Mouse (Mus musculus) megakaryocyte progenitor cell, adult 5-6 weeks (primary cell): ENCODE data around the gene Glrp1. TPM values are rescaled to one million over a fixed set of nuclear protein-coding genes. Genes with fewer than 3 reads are reported as not detected.

Experiments
- ATAC-seq: replicated peaks from 2 replicates; pipeline ENCODE4 v1.8.0; 2016; ENCODE audit warnings: mild to moderate bottlenecking, moderate TSS enrichment, inconsistent platforms; ENCODE audit not compliant: poor library complexity
- total RNA-seq, 2 experiments: library from RNA; stranded (forward) in 1 of 2; stranded (reverse) in 1 of 2; fragments of 157-497, 149-512 nt in 1 of 2; fragments of 200-1000 nt in 1 of 2; gene quantifications; 2 replicates each; pipeline versions ENCODE4 v1.2.3 to v1.2.4; 2015 to 2017

Glrp1 gene
- total RNA-seq (2015) = 1.8 and 3.0 TPM in 2 replicates
- total RNA-seq (2017) = 1.3 TPM in 2 replicates

DNA sequence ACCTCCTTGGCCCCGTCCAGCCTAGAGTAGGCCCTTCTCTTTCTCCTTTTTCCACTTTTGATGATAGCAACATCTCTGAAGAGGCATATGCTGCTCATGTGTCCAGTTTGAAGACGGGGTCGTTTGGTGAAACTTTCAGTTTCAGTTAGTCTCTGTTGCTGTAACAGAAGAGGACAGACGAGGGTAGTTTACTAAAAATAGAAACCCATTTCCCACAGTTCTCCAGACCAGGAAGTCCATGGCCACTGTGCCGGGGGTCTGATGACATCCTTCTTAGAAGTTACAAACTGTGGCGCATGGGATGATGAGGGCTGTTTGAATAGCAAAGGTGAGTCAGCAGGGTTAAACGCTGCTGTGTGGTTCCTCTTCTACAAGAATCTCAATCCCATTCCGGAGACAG is at the start of gene Glrp1:
Glrp1 (minus strand) TSS at position 278 of the 400 bp plus-strand sequence.
- ATAC-seq = peak; percentile 93

DNA sequence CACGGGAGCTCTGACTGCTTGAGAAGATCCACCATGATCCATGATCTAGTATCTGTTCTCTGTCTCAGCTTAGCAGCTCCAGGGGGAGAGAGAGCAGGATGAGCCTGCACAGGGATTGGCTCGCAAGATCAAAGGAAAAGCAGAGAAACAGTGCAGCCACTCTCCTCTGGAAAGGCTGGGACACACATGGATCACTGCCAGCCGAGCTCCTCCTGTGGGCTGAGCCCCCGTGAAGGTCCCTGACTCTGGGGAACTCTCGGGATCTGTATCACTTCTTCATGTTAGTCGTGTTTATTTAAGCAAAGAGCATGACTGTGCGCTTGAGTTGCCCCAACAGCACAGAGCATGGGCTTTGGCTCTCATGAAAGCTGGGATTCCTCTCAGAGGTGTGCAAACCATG is 49.4 kb upstream of the Glrp1 start:
- ATAC-seq = no peak

DNA sequence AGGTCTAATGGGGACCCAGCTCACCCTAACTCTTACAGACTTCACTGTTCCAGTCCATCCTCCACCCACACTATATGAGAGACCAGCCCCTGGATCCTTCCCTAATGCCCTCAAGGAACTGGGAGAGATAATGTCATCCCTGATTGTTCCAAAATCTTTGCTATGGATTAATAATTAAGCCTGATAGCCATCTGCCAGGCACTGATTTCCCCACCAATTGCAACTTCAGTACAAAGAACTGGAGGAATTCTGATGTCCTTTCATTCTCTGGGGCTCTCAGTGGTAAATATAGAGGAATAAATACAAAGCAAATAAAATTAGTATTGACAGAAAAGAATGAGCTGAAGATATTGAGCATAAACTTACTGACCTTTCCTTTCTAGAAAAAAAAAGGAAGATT is 48.9 kb upstream of the Glrp1 start:
- ATAC-seq = no peak

DNA sequence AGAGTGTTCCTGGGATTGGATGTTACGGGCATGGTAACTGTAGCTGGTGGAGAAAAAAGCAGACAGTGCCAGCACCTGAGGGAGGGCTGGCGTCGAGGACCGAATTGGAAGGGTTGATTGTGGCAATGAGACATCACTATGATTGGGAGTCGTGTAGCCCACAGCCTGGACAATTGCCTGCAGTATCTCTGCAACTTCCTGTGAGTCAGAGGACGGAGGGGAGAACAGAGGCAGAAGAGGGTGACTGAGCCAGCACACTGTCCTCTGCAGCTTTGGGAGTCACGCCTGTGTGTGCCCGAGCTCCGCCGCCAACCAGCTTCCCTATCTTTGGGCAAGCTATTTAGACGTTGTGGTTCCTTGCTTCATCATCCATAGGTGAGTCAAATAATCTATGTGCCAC is 46.5 kb upstream of the Glrp1 start:
- ATAC-seq = peak; percentile 49

DNA sequence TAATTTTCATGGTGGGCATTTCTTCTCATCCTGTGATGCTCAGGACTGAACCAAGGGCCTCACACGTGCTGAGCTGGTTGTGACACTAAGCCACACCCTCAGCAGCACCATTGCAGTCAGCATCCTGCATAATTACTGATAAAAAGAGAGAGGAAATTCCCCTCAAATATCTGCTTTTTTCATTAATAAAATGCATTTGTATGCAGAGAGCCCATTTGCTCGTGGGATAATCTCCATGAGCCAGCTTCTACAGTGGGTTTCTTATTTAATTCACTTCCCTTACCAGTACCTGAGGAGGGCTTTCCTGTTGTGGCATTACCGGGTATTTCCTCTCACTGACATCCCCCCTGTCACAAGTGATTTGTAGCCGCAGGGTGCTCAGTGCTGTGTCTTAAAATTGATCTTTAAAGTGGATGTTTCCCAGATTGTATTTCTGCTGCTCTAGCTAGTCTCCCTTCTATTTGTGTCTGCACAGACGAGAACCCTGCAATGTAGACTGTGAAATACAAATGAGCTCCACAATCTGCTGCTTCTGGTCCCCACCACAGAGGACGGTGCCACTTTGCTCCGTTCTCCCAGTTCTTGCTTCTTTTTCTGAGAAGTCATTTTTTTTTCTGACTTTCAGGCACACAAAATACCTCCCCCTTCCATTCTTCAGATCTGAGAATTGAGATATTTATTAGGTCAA is 43.8 kb upstream of the Glrp1 start:
- ATAC-seq = peak; percentile 65

DNA sequence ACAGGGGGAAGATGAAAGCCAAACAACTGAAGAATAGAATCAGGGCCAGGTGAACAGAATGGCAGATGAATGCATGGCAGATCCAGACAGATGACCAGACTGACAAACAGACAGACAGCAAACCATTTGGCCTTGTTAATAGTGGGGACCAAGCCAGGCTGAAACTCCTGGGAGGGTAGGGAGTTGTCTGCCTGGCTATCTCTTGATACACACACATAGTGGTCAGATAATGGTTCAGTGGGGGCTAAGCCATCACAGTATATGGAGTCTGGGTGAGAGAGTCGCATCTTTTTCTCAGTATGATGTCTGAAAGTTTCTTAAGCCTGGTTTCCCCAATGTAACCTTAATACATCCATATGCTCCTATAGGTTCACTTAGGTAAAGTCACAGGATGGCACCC is 39.4 kb upstream of the Glrp1 start:
- ATAC-seq = peak; percentile 17; the same call in 1 of the 2 replicates

DNA sequence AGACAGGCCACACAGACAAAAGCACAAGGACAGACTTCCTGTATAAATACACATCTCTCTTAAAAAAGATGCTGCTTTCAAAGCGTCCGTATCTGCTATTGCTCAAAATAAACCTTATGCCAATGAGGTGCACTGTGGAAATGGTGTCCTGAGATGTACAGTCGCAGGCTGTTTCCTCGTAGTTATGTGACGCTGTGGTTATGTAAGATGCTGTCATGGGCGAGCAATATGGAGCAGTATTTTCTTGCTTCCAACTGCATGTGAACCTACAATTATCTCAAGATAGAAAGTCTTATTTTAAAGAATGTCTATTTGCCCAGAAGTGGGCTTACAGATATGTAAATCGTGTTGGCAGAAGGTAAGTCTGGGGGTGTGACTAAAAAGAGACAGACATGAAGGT is 37.3 kb upstream of the Glrp1 start:
- ATAC-seq = no peak

DNA sequence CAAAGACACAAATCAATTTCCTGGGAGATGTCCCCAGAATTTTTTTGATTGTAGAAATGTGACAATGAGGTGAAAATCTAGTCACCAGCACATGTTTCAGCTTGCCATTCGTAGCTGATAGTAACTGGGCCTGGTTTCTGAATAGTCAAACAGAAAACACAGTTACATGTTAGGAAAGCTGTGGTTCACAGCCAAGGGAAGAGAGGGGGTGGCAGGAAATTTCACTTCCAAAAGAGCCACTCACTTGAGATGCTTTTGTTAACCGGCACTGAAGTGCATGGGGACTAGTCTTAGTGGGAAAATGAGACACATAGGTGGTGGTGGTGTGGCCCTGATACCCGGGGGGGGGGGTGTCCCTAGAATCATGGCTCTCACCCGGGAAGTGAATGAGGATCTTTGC is 33.7 kb upstream of the Glrp1 start:
- no peak for ATAC-seq

DNA sequence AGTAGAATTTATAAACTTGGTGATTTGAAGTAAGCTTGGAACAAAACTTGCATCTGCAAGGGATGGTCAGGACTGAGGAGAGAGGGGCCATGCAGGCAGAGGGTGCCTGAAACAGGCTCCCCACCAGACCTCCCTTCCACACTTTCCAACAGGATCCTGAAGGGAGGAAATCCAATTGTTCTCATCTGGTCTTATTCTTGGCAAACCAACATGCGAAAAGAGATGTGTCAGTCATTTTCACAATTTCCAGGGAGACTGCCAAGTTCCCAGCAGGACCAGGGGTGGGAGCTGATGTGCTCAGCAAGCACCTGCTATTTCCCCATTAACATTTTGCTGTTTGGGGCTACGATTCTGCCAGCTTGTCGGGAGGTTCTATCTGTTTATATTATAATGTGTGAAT is 30.0 kb upstream of the Glrp1 start:
- ATAC-seq = no peak

DNA sequence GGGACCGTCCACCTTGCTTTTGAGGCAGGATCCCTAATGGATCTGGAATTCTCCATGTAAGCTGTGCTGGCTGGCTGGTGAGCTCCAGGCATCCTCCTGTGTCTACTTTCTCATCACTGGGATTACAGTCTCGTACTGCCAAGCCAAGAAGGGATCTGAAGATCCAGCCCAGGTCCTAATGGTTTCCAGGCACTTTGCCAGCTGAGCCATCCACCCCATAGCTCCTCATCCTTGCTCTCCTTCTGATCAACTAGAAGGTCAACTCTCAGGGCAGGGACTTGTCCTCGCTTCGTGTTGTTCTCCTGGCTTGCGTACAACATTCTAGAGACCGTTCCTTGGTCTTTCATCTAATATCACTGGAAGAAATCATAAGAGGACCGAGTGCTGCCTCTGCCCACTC is 29.4 kb upstream of the Glrp1 start:
- no peak for ATAC-seq

DNA sequence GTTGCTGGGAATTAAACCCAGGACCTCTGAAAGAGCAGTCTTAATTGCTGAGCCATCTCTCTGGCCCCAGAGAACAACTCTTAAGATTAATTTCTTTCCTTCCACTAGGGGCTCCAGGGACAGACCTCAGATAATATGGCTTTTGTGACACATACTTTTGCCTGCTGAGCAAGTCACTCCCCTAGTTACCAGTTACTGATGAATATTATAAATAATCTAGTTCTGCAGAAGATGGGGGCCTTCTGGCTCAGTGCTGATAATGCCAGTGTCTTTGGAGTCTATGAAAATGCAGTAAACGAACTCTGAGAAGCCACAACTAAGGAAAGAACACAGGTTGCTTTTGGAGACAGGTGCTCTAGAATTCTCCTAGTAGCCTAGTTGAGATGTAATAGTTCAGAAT is 26.4 kb upstream of the Glrp1 start:
- peak; percentile 70 for ATAC-seq

DNA sequence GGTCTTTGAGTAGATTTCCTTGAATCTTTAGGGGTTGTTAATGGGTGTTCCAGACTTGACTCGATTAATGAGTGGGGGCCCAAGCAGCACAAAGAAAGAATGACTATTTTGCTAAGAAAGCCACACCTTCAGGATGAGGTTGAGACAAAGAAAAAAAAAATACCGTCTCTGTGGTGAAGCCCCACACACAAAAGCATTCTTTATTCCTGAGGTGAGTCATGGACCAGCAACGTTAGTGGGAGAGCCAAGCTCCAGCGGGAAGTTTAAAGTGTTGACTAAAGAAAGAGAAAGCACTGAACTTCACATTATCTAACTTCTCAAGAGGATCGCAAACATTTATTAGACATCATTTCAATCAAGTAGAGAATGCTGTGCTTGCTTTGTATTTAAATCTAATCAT is 24.2 kb upstream of the Glrp1 start:
- ATAC-seq = no peak

DNA sequence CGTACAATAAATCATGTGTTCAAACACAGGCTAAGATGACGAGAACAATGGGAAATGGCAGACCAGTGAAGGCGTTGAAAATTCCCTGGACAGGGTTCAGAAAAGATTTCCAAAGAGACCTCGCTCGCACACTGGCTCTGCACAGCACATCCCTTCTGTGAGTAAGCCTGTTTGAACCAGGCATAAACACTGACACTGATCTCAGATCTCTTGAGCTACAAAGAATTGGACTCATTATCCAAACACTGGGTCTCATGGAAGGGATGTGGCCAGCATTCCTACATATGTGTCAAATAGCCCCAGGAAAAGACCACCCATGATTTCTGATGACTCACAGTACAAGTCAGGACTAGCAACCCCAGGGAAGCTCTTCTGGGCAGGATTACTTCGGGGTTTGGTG is 16.3 kb upstream of the Glrp1 start:
- ATAC-seq = no peak

DNA sequence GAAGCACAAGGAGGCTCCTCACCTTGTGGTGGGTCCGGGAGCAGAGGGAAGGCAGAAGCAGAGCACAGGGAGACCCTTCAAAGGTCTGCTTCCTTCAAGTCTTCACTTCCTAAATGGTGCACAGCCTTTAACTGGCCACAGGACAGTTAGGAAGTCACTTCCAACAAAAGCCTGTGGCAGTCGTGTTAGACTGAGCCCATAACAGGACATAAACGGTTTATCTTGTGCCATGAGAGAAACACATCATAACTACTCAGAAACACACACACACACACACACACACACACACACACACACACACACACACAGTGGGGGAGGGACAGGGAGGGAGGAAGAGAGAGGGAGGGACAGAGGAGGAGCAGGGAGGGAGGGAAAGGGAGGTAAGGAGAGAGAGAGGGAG is 15.8 kb upstream of the Glrp1 start:
- ATAC-seq = no peak

DNA sequence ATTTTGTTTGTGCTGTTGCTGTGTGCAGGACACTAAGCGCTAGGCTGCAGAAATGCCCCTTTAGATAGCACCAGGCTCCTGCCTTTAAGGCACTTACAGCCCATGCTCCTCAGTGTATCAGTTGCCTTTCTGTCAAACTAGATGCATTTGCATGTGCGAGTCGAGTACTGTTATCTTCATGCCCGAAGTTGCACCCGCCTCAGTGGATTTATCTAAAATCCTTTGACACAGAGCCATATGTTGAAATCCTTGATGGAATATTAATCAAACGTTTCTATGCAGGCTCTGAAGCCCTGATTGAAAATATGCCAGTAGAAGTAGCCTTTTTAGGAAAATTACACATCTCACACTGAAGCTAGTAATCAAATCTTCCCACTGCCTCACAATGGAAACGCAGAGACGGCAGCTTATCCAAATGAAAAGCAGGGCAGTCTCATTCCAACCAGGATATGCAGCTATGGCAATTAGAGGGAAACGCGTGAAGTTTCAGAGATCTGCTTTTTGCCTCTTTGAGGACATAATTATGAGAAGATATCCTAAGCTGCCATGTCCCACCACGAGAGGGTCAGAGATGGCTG is 11.4 kb upstream of the Glrp1 start:
- no peak for ATAC-seq

DNA sequence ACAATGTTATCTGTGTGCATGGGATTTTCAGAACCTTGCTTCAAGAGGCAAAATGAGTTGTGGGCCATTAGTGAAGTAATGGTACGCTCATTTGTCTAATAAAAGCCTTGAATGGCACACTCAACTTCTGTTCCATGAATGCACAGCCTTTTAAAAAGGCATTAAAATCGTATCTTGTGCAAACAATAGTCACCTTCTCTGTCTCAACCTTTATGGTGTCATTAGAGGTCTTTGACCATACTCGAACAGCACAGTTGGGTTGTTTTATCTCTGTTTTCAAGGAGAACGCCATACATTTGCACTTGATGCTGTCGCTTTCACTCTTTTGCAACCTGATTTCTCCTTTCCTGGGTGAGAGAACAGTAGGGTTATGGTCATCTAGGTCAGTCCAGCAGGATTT is 3.7 kb upstream of the Glrp1 start:
- no peak for ATAC-seq

DNA sequence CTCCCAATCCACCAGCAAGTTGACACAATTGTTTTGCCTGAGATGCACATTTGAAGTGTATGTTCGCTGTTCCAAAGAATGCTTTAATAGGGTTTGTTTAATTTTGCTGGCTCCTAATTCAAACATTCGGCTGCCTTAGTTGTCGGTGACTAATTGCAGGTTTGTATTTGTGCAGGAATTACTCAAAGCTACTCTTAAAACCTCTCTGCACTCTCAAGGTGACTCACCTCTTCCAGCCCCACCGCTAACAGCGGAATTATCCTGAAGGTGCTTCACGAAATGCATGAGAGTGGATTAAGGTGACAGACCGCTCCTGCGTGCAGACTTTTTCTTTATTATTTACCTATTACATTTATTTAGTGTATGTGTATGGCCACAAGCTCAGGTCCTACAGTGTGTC is 2.0 kb downstream of the Glrp1 start:
- no peak for ATAC-seq

DNA sequence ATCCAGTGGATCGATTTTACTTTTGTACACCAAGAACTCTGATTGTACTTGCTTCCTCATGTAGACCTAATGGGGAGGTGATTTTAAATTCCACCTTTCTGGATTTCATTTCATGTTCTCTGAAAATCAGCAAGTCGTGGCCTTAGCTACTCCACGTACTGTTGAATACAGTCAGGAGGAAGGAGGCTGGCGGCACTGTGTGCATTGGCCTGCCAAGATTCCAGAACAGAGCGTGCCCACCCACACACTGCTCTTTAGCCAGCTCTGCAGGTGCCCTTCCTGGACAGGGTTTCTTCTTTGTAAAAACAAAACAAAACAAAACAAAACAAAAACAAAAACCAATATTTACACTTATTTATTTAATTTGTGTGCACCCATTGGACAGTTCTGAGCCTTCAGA is 2.7 kb downstream of the Glrp1 start:
- no peak for ATAC-seq

DNA sequence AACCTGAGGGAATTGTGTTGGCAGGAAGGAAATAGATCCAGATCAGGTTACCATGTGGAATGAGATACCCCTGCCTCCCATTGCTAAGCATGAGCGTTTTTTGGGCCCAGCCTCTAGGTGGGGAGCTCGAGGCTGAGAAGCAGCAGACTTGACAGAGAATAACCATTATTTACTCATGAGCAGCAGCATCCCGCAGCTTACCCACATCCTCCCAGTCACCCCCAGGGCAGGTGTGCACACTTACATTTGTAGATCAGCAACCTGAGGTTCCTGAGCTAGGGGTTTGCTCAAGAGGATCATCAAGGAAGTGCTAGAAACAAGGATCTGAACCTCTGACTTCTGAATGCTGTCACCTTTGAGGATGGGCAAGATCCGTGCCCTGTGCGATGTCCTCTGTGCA is 3.5 kb downstream of the Glrp1 start:
- ATAC-seq = no peak

DNA sequence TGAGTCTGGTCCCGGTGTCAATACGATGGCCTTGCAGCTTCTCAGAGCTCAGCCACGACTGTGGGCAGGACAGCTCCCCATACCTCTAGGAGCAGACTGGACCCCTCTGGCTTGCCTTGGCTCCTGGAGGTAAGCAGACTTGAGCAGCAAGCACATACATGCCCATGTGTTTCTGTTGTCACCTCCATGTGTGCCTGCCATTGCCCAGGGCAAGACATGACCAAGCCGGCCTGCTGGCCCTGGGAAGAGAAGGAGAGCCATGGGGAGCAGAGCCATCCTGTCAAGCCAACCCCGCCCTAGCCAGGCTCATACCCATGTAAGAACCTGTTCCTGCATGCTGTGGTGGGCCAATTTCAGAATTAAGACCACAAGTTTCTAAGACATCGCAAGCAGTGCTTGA is 4.2 kb downstream of the Glrp1 start:
- no peak for ATAC-seq

DNA sequence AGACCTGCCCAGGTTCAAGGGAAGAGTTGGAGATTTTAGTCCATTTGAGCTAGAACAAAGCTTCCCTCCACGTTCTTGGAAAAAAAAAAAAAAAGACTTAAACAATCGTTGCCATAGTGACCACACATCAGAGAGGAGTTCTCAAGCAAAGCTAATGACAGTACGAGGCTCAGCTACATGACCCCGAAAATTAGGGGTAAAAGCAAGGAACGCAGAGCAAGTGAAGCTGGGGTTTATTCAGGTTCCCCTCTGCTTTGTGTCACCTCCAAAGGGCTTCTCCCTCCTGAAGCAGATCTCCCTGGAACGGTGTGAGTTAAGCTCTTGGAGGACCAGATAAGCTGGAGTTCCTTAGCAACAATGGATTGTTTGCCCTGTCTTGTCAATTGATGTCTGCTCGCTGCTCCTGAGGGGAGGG is 5.3 kb downstream of the Glrp1 start:
- ATAC-seq = no peak

DNA sequence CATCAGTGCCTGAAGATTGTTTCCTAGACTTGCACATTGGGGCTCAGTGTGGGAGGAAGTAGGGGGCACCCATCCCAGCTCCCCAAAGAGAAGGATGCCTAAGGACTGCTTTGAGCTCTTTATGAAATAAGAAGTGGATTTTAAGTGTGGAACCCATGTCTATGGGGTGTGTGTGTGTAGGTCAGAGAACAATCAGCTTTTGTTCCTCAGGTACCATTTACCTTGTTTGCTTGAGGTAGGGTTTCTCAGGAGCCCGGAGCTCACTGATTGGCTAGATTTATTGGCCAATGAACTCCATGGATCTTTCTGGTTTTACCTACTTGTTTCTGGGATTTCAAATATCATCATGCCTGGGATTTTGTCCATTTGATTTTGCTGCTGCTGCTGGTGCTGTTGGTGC is 7.0 kb downstream of the Glrp1 start:
- no peak for ATAC-seq

DNA sequence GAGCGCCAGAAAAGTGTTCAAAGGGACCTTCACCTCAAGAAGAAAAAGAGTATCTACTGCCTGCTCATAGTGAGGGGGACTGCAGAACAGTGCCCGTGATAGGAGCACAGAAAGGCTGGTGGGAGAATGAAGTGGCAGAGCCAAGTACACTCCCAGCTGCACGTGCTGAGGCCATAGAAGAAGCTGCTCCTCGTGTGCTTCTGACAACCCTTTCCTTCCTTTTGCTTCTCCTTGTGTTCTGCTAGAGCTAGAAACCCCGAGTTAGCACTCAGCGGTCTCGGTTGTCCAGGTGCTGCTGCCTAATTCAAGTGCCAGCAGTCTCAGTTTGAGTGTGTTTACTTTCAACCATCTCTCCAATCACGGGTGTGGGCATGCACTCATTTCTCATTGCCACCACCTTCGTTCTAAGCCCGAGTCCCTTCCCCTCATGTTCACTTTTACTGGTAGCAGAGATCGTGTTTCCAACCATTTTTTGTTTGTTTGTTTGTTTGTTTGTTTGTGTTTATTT is 10.6 kb downstream of the Glrp1 start:
- no peak for ATAC-seq
